Mouse (Mus musculus): ENCODE measurements around the gene Tmem170b. TPM values are rescaled to one million over a fixed set of nuclear protein-coding genes. Genes with fewer than 3 reads are reported as not detected.

Tmem170b gene
- total RNA-seq (2014; fragmentation: Nextera tagmentation) (23.8 and 24.3 TPM in 2 replicates), total RNA-seq (2017) (20.8 and 24.3 TPM in 2 replicates)

DNA sequence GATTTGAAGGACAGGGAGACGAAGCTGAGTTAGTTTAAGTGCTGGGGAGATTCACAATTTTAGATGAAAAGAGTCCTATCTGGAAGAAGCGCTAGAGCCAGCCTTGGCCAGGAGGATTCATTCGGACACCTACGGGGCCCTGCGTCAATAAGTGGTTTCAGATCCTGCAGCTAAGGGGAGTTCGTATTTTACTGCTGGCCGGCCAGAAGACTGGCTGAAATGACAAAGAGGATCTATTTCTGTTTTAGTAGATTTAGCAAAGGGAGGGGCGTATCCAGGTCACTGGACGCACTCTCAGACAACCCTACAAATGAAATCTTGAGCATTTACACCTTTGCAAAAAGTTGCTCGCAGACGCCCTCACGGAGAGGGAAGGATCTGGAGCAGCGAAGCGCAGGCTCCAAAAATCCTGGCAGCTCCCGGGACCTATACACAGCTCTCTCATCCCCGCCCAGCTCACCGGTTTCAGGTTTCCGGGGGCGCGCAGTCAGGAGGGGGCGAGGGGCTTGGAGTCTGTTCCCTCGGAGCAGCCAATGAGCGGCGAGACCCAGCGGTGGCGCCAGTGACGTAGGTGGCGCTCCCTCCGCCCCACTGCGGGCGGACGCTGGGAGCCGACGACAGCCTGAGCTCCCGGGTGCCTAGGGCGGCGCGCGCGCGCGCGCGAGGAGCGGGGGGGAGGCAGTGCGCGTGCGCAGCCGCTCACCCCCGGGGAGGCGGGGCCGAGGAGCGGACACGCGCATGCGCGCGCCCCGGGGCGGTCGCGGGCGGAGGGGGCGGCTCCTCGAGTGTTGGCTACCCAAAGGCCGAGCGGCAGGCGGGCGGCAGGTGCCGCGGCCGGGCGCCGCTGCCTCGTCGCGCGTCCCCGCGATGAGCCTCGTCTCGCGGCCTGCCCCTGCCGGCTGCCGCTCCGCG, at the start of gene Tmem170b:
Gene Tmem170b, plus strand, starts transcription at position 809 of the 912 bp plus-strand sequence.
- ATAC-seq (replicated peaks; ENCODE audit: poor library complexity, severe bottlenecking), result peak; percentile 80

- peak; percentile 50 for ATAC-seq (replicated peaks; ENCODE audit: poor library complexity, severe bottlenecking)
Observed at GRCm38 (mm10) chr13:41561024-41561423, 44.7 kb upstream of the Tmem170b start.

- no peak for ATAC-seq (replicated peaks; ENCODE audit: poor library complexity, severe bottlenecking)
Observed at GRCm38 (mm10) chr13:41568421-41568820, 37.3 kb upstream of the Tmem170b start.

DNA sequence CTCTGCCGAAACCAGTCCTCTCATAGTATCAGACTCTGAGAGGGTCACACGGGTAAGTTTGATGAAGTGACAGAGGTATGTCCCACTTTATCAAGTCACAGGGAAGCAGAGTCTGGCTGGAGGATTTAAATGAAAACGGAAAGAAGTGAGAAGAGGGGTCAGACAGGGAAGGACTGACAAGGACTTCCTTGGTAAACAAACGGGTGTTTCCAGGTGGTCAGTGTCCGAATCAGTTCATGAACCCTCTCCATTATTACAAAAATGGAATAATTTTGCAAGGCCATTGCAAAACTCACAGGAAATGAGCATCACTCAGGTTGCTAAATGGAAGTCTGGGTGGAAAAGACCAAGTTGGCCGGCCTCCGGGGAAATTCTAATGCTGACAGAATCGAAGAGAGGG, 36.8 kb upstream of the Tmem170b start:
- peak; percentile 26; the same call in 1 of the 2 replicates for ATAC-seq (replicated peaks; ENCODE audit: poor library complexity, severe bottlenecking)

DNA sequence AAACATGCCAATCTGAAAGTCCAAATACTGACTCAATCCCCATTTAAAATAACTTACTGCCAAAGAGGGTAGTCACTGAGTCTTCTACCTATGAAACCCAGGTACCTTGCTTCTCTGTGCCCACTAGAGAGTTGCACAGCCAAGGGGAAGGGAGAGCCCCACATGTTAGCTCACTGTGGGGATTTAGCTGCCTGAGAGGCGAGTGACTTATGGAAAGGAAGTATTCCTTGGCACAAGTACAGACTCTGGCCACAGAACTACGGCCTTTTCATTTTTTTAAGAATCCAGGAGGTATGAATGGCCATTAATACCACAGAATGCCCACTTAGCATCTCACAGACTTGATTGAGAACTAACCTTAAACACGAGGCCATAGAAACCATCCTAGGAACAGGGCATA, 35.9 kb upstream of the Tmem170b start:
- no peak for ATAC-seq (replicated peaks; ENCODE audit: poor library complexity, severe bottlenecking)

GRCm38 (mm10) chr13:41571368-41572350, 34.0 kb upstream of the Tmem170b start:
- ATAC-seq (replicated peaks; ENCODE audit: poor library complexity, severe bottlenecking), result peak; percentile 91

GRCm38 (mm10) chr13:41572351-41572735, 33.4 kb upstream of the Tmem170b start:
- ATAC-seq (replicated peaks; ENCODE audit: poor library complexity, severe bottlenecking), result no peak

- no peak for ATAC-seq (replicated peaks; ENCODE audit: poor library complexity, severe bottlenecking)
Observed at GRCm38 (mm10) chr13:41573126-41573846, 32.4 kb upstream of the Tmem170b start.

- no peak for ATAC-seq (replicated peaks; ENCODE audit: poor library complexity, severe bottlenecking)
Observed at GRCm38 (mm10) chr13:41581058-41581457, 24.6 kb upstream of the Tmem170b start.

- peak; percentile 72 for ATAC-seq (replicated peaks; ENCODE audit: poor library complexity, severe bottlenecking)
Observed at GRCm38 (mm10) chr13:41583666-41584357, 21.9 kb upstream of the Tmem170b start.

- ATAC-seq (replicated peaks; ENCODE audit: poor library complexity, severe bottlenecking), result no peak
Observed at GRCm38 (mm10) chr13:41584358-41584680, 21.4 kb upstream of the Tmem170b start.

DNA sequence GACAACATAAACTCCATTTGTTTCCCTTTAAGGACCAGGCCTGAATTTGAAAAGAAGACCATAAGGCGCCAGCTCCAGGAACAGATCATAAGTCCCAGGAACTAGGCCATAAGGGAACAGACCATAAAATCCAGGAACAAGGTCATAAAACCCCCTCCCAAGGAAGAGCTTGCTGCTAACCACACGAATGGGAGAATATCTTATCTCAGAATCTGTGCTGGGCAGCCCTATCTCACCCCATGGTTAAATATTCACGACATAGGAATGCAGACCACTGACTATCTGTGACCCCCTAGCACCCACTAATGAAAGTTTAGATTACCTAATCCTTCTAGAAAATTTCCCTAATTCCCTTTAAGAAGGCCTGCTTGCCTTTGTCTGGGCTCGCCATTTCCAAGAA, 20.8 kb upstream of the Tmem170b start:
- ATAC-seq (replicated peaks; ENCODE audit: poor library complexity, severe bottlenecking), result no peak

DNA sequence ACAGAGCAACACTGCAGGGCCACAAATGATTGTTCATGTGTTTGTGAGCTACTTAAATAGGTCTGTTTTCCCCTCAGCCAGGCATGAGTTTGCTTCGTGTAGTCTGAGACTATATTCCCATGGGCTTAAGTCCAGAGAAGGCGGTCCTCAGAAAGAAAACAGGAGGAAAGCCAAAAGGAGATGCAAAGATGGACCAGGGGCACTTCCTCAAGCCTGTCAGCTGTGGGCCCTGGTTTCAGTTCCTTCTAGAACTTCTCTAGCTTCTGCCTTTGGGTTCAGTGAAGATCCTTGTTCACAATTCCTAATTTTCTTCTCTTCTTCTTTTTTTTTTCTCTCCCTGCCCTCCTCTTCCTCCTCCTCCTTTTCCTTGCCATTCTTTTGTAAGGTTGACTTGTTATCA, 9.0 kb upstream of the Tmem170b start:
- ATAC-seq (replicated peaks; ENCODE audit: poor library complexity, severe bottlenecking), result peak; percentile 69

DNA sequence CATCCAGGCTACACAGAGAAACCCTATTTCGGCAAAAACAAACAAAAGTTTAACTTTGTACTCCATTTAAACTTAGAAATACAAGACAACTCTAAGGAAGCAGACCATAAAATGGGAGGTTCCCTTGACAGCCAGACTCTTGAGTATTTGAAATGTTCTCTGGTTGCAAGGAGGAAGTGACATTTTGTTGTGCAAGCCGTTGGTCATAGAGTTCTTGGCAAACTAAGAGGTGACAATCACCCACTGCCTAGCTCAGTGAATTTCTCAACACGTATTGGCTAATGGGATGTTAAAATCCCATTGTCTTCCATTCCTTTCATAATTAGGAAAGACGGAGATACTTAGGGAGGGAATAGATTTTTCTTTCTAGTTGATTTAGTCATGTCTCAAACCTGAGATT, 5.7 kb upstream of the Tmem170b start:
- peak; percentile 78 for ATAC-seq (replicated peaks; ENCODE audit: poor library complexity, severe bottlenecking)

DNA sequence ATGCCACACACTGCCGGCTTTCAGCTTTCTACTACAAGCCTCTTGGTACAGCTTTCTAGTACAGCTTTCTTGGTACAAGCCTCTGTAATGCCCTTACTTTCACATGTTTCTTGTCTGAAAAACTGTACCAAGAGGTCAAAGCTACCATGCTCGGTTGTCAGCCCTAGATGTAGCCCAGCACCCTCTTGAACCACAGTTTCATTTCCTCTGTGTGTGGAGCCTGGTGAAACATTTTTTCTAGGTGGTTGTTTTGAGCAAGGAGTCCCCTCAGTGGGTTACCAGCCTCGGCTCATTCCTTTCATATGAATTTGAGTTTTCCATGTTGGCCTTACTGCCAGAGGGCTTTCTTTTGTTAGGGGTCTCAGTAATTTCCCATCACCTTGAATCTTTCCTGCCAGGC, 4.7 kb upstream of the Tmem170b start:
- peak; percentile 18 for ATAC-seq (replicated peaks; ENCODE audit: poor library complexity, severe bottlenecking)

DNA sequence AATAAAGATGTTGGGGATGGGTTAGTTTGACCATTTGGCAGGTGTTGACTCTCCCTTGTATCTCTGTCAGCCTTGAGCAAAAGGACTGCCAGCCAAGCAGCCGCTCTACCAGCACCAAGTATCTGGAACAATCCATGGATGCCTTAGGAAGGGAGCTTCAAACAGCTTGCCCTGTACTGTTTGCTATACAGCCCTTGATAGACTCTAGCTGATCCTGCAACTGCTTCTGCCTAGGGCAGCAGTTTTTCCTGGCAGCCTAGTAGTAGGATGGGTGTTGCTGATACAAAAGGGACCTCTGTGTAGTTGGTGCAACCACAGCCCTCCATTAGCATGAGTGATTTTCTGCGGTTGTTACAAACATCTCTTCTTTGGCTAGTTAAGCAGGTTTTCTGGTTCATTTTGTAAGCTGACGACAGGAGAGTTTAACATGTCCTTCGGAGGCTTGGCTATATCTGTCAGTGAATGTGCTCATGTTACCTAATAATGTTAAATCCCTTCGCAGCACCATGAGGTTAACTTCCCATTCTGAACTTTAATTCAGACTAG, 1.7 kb upstream of the Tmem170b start:
- no peak for ATAC-seq (replicated peaks; ENCODE audit: poor library complexity, severe bottlenecking)

- ATAC-seq (replicated peaks; ENCODE audit: poor library complexity, severe bottlenecking), result no peak
Observed at GRCm38 (mm10) chr13:41606081-41607000, 634 bp downstream of the Tmem170b start.

DNA sequence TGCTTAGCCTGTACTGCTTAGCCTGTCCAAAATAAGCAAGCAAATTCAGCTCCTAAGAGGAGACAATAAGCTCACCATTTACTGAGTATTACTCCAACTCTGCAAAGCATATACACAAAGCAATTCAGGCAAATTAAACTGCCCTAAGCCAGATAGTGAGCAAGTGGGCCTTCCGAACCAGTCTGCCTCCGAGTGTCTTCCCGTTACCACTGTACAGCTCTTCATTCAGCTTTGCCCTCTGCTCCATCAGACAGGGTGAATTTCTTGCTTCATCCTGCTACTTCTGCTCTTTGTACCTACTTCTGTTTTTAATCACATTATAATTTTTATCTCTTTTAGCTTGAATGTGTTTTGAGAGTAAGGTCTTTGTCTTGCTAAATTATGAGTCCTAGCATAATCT, 1.9 kb downstream of the Tmem170b start:
- peak; percentile 44 for ATAC-seq (replicated peaks; ENCODE audit: poor library complexity, severe bottlenecking)
